Mouse (Mus musculus): Measurements from ENCODE around the gene Pde7b. TPM values are rescaled to one million over a fixed set of nuclear protein-coding genes. Genes with fewer than 3 reads are reported as not detected.

Pde7b gene
- polyA plus RNA-seq, 1 experiment from 2014 or later, result 2.3 TPM

DNA sequence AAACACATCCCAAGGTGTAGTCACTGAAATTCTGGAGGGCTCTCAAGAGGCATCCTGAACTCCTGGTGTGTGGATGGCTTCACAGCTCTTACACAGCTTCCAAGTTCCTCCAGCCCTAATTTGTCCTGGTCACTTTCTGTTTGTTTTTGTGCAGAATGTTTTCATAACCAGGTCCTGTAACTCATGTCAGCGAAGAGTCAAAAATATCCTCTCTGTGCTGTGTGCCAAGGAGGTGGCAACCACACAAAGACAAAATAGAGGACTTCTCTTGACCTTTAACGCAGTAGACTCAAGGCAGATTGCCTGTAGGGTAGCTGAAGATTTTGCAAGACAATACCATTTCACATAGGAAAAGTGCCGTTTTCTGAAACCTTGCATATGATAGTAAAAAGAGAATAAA lies 14.9 kb upstream of the Pde7b start:
- Histone ChIP-seq H3K27ac (replicated peaks) (no peak overlapping the region), H3K27me3 (ENCODE audit: control insufficient read depth, insufficient read depth, low read length) (no peaks in the 10 kb centered on the region), H3K9me3 (ENCODE audit: control insufficient read depth, low read length) (no peaks in the 10 kb centered on the region), H3K4me1 (replicated peaks; ENCODE audit: control insufficient read depth, insufficient read depth) (no peaks in the 10 kb centered on the region), H3K4me2 (replicated peaks; ENCODE audit: low read depth) (no peak overlapping the region), H3K9ac (ENCODE audit: low read length) (no peak overlapping the region), H3K36me3 (ENCODE audit: control insufficient read depth, insufficient read depth, low read length) (no peaks in the 10 kb centered on the region), H3K4me3 (ENCODE audit: low read depth, low read length) (no peak overlapping the region)
- ATAC-seq (ENCODE audit: low FRiP score, low TSS enrichment), result no peak
- WGBS, result 69% methylated on average over 3 of the region's 3 CpGs
- DNase-seq (ENCODE audit: low spot score), result no peak
- TF ChIP-seq EP300 (optimal IDR thresholded peaks at IDR 0.05) (no peak), CTCF (IDR thresholded peaks at IDR 0.05; ENCODE audit: low read depth) (no peak)

DNA sequence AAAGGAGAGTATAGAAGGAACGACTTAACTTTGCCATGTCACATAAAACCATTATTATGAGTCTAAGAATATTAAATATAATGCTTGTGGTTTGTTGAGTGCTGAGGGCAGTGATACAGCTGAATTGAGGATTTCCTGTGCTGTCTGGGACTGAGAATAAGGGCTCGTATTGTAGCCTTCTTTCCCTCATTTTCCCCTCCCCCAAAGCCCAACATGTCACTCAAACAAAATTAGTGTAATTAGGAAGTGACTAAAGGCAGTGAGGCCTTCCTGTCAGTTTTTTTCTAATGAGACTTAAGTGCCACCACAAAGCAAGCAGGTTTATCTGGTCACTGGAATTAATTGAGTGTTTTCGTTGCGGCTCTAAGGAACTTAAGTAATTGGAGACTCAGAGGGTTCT lies 12.3 kb upstream of the Pde7b start:
- 53% methylated on average over 4 of the region's 4 CpGs for WGBS
- H3K9ac ChIP-seq (ENCODE audit: low read length), result no peak overlapping the region
- TF ChIP-seq EP300 (optimal IDR thresholded peaks at IDR 0.05) (no peak), CTCF (IDR thresholded peaks at IDR 0.05; ENCODE audit: low read depth) (no peak)

DNA sequence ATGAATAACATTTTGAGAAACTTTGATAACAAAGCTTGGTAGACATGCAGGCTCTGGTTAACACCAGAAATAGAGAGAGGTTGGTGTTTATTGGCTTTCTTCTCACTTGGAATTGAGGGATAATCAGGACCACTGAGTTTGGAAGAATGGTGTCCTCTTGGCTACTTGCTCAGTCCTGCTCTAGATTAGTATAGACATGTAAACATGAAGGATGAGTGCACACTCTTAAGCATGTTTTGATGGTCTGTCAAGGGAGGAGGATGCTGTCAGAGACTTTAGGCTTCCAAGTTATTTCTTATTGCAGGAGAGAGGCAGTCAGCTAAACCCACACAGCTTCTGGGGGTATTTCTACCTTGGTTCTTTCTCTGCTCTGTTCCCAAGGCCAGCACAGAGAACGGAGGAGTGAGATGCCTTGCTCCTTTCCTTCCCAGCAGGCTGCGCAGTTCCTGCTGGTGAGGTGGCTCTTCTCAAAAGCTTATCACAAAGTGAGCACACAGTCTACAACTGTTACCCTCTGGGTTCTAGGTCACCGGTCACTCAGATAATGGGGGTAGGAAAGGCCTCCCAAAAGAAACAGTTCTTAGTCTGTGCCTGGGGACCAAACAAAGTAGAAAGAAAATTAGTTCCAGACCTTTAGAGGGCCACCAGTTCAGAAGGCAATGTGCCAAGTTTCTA lies 11.0 kb upstream of the Pde7b start:
- Histone ChIP-seq H3K4me2 (replicated peaks; ENCODE audit: low read depth) (no peak overlapping the region), H3K9ac (ENCODE audit: low read length) (no peak overlapping the region), H3K4me3 (ENCODE audit: low read depth, low read length) (no peak overlapping the region), H3K27me3 (ENCODE audit: control insufficient read depth, insufficient read depth, low read length) (no peaks in the 10 kb centered on the region), H3K36me3 (ENCODE audit: control insufficient read depth, insufficient read depth, low read length) (no peaks in the 10 kb centered on the region), H3K27ac (replicated peaks) (no peak overlapping the region), H3K4me1 (replicated peaks; ENCODE audit: control insufficient read depth, insufficient read depth) (no peaks in the 10 kb centered on the region), H3K9me3 (ENCODE audit: control insufficient read depth, low read length) (no peaks in the 10 kb centered on the region)
- no peak for DNase-seq (ENCODE audit: low spot score)
- WGBS, result 67% methylated on average over 3 of the region's 3 CpGs
- ATAC-seq (ENCODE audit: low FRiP score, low TSS enrichment), result no peak
- TF ChIP-seq EP300 (optimal IDR thresholded peaks at IDR 0.05) (no peak), CTCF (IDR thresholded peaks at IDR 0.05; ENCODE audit: low read depth) (no peak)

More for the DNA sequence above, 12.3 kb upstream of the Pde7b start:
- ATAC-seq (ENCODE audit: low FRiP score, low TSS enrichment) (no peak), DNase-seq (ENCODE audit: low spot score) (no peak)
- Histone ChIP-seq H3K4me2 (replicated peaks; ENCODE audit: low read depth) (no peak overlapping the region), H3K27ac (replicated peaks) (no peak overlapping the region), H3K36me3 (ENCODE audit: control insufficient read depth, insufficient read depth, low read length) (no peaks in the 10 kb centered on the region), H3K4me1 (replicated peaks; ENCODE audit: control insufficient read depth, insufficient read depth) (no peaks in the 10 kb centered on the region), H3K27me3 (ENCODE audit: control insufficient read depth, insufficient read depth, low read length) (no peaks in the 10 kb centered on the region), H3K9me3 (ENCODE audit: control insufficient read depth, low read length) (no peaks in the 10 kb centered on the region), H3K4me3 (ENCODE audit: low read depth, low read length) (no peak overlapping the region)

DNA sequence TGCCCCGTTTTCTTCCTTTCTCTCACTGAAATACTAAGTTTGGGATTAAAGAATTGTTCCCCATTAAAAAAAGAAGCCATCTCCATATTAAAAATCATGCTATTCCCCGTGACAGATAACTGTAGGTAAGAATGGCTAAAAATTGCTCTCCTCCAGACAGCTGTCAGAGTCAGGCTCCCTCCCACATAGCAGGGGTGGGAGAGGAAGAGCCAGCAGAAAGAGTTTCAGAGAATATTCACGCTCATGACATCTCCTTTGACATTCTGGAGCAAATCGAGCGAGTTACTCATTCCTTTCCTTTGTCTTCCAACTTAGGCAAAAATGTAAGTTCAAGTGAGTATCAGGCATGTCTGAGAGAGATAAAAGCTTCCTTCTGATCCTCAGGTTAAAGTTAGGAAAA lies 8.7 kb upstream of the Pde7b start:
- TF ChIP-seq EP300 (optimal IDR thresholded peaks at IDR 0.05) (no peak), CTCF (IDR thresholded peaks at IDR 0.05; ENCODE audit: low read depth) (no peak)
- Histone ChIP-seq H3K4me1 (replicated peaks; ENCODE audit: control insufficient read depth, insufficient read depth) (no peaks in the 10 kb centered on the region), H3K4me2 (replicated peaks; ENCODE audit: low read depth) (no peak overlapping the region), H3K36me3 (ENCODE audit: control insufficient read depth, insufficient read depth, low read length) (no peaks in the 10 kb centered on the region), H3K27me3 (ENCODE audit: control insufficient read depth, insufficient read depth, low read length) (no peaks in the 10 kb centered on the region), H3K4me3 (ENCODE audit: low read depth, low read length) (no peak overlapping the region), H3K9me3 (ENCODE audit: control insufficient read depth, low read length) (no peaks in the 10 kb centered on the region), H3K9ac (ENCODE audit: low read length) (no peak overlapping the region), H3K27ac (replicated peaks) (no peak overlapping the region)
- 76% methylated on average over 5 of the region's 5 CpGs for WGBS
- DNase-seq (ENCODE audit: low spot score) (no peak), ATAC-seq (ENCODE audit: low FRiP score, low TSS enrichment) (no peak)

DNA sequence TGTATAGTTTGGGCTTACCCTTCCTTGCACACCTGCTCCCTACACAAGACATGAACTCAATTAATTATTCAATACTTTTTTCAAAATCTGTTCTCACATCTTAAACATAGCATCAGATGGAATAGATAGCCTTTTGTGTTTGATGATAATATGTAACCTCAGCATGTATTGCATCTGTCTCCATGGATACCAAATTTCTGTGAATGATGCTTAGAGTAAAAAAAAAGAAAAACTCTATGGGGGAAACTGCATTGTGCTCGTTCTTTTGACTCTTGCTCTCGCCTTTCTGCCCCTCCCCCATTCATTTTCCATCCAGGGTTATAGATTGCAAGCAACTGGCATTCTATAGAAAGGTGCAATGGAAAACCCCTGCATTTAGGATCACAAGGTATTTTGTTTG lies 7.3 kb upstream of the Pde7b start:
- Histone ChIP-seq H3K27ac (replicated peaks) (no peak overlapping the region), H3K4me2 (replicated peaks; ENCODE audit: low read depth) (no peak overlapping the region), H3K4me1 (replicated peaks; ENCODE audit: control insufficient read depth, insufficient read depth) (no peaks in the 10 kb centered on the region), H3K9ac (ENCODE audit: low read length) (no peak overlapping the region), H3K4me3 (ENCODE audit: low read depth, low read length) (no peak overlapping the region), H3K36me3 (ENCODE audit: control insufficient read depth, insufficient read depth, low read length) (no peaks in the 10 kb centered on the region), H3K9me3 (ENCODE audit: control insufficient read depth, low read length) (no peaks in the 10 kb centered on the region), H3K27me3 (ENCODE audit: control insufficient read depth, insufficient read depth, low read length) (no peaks in the 10 kb centered on the region)
- DNase-seq (ENCODE audit: low spot score) (no peak), ATAC-seq (ENCODE audit: low FRiP score, low TSS enrichment) (no peak)
- WGBS, result 56% methylated on average over 2 of the region's 2 CpGs
- TF ChIP-seq EP300 (optimal IDR thresholded peaks at IDR 0.05) (no peak), CTCF (IDR thresholded peaks at IDR 0.05; ENCODE audit: low read depth) (no peak)

DNA sequence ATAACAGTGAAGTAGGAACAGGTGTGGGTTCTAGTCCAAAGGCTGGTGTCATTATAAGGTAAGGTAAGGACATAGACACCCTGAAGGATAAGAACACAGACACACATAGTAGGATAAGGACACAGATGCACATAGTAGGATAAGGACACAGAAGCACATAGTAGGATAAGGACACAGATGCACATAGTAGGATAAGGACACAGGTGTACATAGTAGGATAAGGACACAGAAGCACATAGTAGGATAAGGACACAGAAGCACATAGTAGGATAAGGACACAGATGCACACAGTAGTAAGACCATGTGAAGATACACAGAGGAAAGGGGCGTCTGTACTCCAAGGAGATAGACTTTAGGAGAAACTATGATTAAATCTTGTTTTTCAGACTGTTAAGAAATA lies 5.2 kb upstream of the Pde7b start:
- WGBS, result 83% methylated on average over 1 of the region's 1 CpGs
- Histone ChIP-seq H3K27me3 (ENCODE audit: control insufficient read depth, insufficient read depth, low read length) (no peaks in the 10 kb centered on the region), H3K4me2 (replicated peaks; ENCODE audit: low read depth) (no peak overlapping the region), H3K27ac (replicated peaks) (no peak overlapping the region), H3K9me3 (ENCODE audit: control insufficient read depth, low read length) (no peaks in the 10 kb centered on the region), H3K4me1 (replicated peaks; ENCODE audit: control insufficient read depth, insufficient read depth) (no peaks in the 10 kb centered on the region), H3K36me3 (ENCODE audit: control insufficient read depth, insufficient read depth, low read length) (no peaks in the 10 kb centered on the region), H3K9ac (ENCODE audit: low read length) (no peak overlapping the region), H3K4me3 (ENCODE audit: low read depth, low read length) (no peak overlapping the region)
- TF ChIP-seq EP300 (optimal IDR thresholded peaks at IDR 0.05) (no peak), CTCF (IDR thresholded peaks at IDR 0.05; ENCODE audit: low read depth) (no peak)
- no peak for ATAC-seq (ENCODE audit: low FRiP score, low TSS enrichment)
- no peak for DNase-seq (ENCODE audit: low spot score)
